Mouse (Mus musculus) midbrain, embryonic 12.5 days (tissue): ENCODE data around the gene Ifrd2. TPM values are rescaled to one million over a fixed set of nuclear protein-coding genes. Genes with fewer than 3 reads are reported as not detected.
A peak's percentile ranks its signal among the peaks of the same experiment; 100 is the strongest.

ENCODE experiments used
- ATAC-seq: fragments of 200-750 bp; cut with Nextera tagmentation; 2 replicates; pipeline ENCODE4 v1.8.0; 2017; ENCODE audit warnings: low read depth, moderate TSS enrichment, moderate library complexity; ENCODE audit not compliant: low FRiP score
- H3K27ac ChIP-seq: fragments of 300-500 bp; sonication (generic); replicated peaks from 2 replicates; pipeline ENCODE4 v1.5.1; 2016; ENCODE audit warnings: mild to moderate bottlenecking
- H3K27me3 ChIP-seq: fragments of 300-500 bp; sonication (generic); 2 replicates; pipeline ENCODE4 v1.6.1; 2016; ENCODE audit warnings: mild to moderate bottlenecking
- H3K36me3 ChIP-seq: fragments of 300-500 bp; sonication (generic); 2 replicates; pipeline ENCODE4 v1.6.1; 2016
- H3K4me1 ChIP-seq: fragments of 300-500 bp; sonication (generic); 2 replicates; pipeline ENCODE4 v1.6.1; 2016
- H3K4me2 ChIP-seq: fragments of 300-500 bp; sonication (generic); replicated peaks from 2 replicates; pipeline ENCODE4 v1.6.1; 2016; ENCODE audit warnings: mild to moderate bottlenecking, moderate library complexity
- H3K4me3 ChIP-seq: fragments of 300-500 bp; sonication (generic); 2 replicates; pipeline ENCODE4 v1.5.1; 2016; ENCODE audit warnings: mild to moderate bottlenecking
- H3K9ac ChIP-seq: fragments of 300-500 bp; sonication (generic); replicated peaks from 2 replicates; pipeline ENCODE4 v1.6.1; 2016; ENCODE audit warnings: mild to moderate bottlenecking, moderate library complexity
- H3K9me3 ChIP-seq: fragments of 300-500 bp; sonication (generic); 2 replicates; pipeline ENCODE4 v1.6.1; 2016; ENCODE audit warnings: mild to moderate bottlenecking
- WGBS: fragments of 180-500 bp; shearing (Covaris S2); methylation state at CpG from one replicate; pipeline ENCODE4 v1.1.7; 2016; 5-methylcytosine and 5-hydroxymethylcytosine counted together
- polyA plus RNA-seq: library from polyadenylated mRNA; unstranded; fragments of >200 nt; fragmentation: Nextera tagmentation; extraction: Ambion mirVana; gene quantifications from 2 replicates; pipeline ENCODE4 v1.2.1, GENCODE M21; 2016

Gene Ifrd2
- polyA plus RNA-seq, 1 experiment from 2014 or later = 20.1 TPM

GRCm38 (mm10) chr9:107580501-107581317 lies 6.7 kb upstream of the Ifrd2 start, which contains the start of gene Hyal3:
Gene Hyal3 (plus strand): TSS chr9:107580818.
- Histone ChIP-seq H3K4me1 (peaks cover 38% of the 10 kb centered on the region), H3K9me3 (no peaks in the 10 kb centered on the region), H3K36me3 (peaks cover 16% of the 10 kb centered on the region; the same call in 1 of the 2 replicates), H3K27ac (peak within 1 kb of the TSS; percentile 72), H3K4me3 (peak within 1 kb of the TSS; percentile 64), H3K4me2 (peak within 1 kb of the TSS; percentile 97), H3K9ac (peak within 1 kb of the TSS; percentile 78), H3K27me3 (no peaks in the 10 kb centered on the region)
- 1% methylated on average over 32 of the region's 32 CpGs for WGBS
- peak; percentile 53 for ATAC-seq

- H3K4me2 ChIP-seq = peak overlapping the region; percentile 97
- H3K27me3 ChIP-seq = no peaks in the 10 kb centered on the region
Measured at GRCm38 (mm10) chr9:107581584-107581983, 5.9 kb upstream of the Ifrd2 start.

GRCm38 (mm10) chr9:107582509-107583062 lies 4.9 kb upstream of the Ifrd2 start:
- Histone ChIP-seq H3K4me1 (peaks cover 32% of the 10 kb centered on the region), H3K9me3 (no peaks in the 10 kb centered on the region), H3K4me3 (no peak overlapping the region), H3K27ac (no peak overlapping the region), H3K9ac (no peak overlapping the region), H3K36me3 (peaks cover 16% of the 10 kb centered on the region; the same call in 1 of the 2 replicates), H3K4me2 (no peak overlapping the region), H3K27me3 (no peaks in the 10 kb centered on the region)
- ATAC-seq = no peak
- WGBS = 90% methylated on average over 7 of the region's 7 CpGs

More at GRCm38 (mm10) chr9:107581584-107581983, 5.9 kb upstream of the Ifrd2 start:
- 78% methylated on average over 4 of the region's 4 CpGs for WGBS
- Histone ChIP-seq H3K4me3 (peak overlapping the region; percentile 64; the same call in 1 of the 2 replicates), H3K4me1 (peaks cover 38% of the 10 kb centered on the region), H3K27ac (no peak overlapping the region), H3K9me3 (no peaks in the 10 kb centered on the region), H3K36me3 (peaks cover 16% of the 10 kb centered on the region; the same call in 1 of the 2 replicates), H3K9ac (no peak overlapping the region; the same call in none of the 2 replicates)
- ATAC-seq = no peak

GRCm38 (mm10) chr9:107583174-107583573 lies 4.3 kb upstream of the Ifrd2 start:
- H3K4me3 ChIP-seq = no peak overlapping the region
- H3K9me3 ChIP-seq = no peaks in the 10 kb centered on the region
- no peak overlapping the region for H3K4me2 ChIP-seq
- H3K36me3 ChIP-seq = peaks cover 16% of the 10 kb centered on the region; the same call in 1 of the 2 replicates
- no peak overlapping the region; the same call in 1 of the 2 replicates for H3K9ac ChIP-seq
- H3K27me3 ChIP-seq = no peaks in the 10 kb centered on the region
- no peak for ATAC-seq
- peaks cover 35% of the 10 kb centered on the region for H3K4me1 ChIP-seq
- WGBS = 92% methylated on average over 14 of the region's 14 CpGs
- H3K27ac ChIP-seq = no peak overlapping the region

GRCm38 (mm10) chr9:107586504-107586903 lies 938 bp upstream of the Ifrd2 start:
- Histone ChIP-seq H3K4me1 (peaks cover 24% of the 10 kb centered on the region), H3K9me3 (no peaks in the 10 kb centered on the region), H3K9ac (no peak overlapping the region), H3K4me3 (no peak overlapping the region), H3K27ac (no peak overlapping the region), H3K4me2 (no peak overlapping the region), H3K27me3 (no peaks in the 10 kb centered on the region), H3K36me3 (peaks cover 32% of the 10 kb centered on the region)
- ATAC-seq = no peak
- WGBS = 91% methylated on average over 5 of the region's 5 CpGs

GRCm38 (mm10) chr9:107587833-107588639 lies 594 bp downstream of the Ifrd2 start:
- Histone ChIP-seq H3K4me2 (peak overlapping the region; percentile 82), H3K9me3 (no peaks in the 10 kb centered on the region), H3K36me3 (peaks cover 38% of the 10 kb centered on the region), H3K27me3 (no peaks in the 10 kb centered on the region), H3K9ac (peak overlapping the region; percentile 69), H3K4me3 (peak overlapping the region; percentile 79), H3K27ac (no peak overlapping the region), H3K4me1 (peaks cover 18% of the 10 kb centered on the region)
- WGBS = 7% methylated on average over 33 of the region's 33 CpGs
- no peak for ATAC-seq

GRCm38 (mm10) chr9:107590058-107590772 lies 2.8 kb downstream of the Ifrd2 start:
- no peak for ATAC-seq

GRCm38 (mm10) chr9:107590773-107591060 lies 3.3 kb downstream of the Ifrd2 start:
- Histone ChIP-seq H3K4me1 (peaks cover 18% of the 10 kb centered on the region), H3K9me3 (no peaks in the 10 kb centered on the region), H3K27ac (no peak overlapping the region), H3K4me3 (0 out of 2 replicates have a peak overlapping the region, but pooled peaks have one; percentile 1), H3K36me3 (peaks cover 45% of the 10 kb centered on the region), H3K4me2 (no peak overlapping the region), H3K9ac (no peak overlapping the region), H3K27me3 (no peaks in the 10 kb centered on the region)
- no peak for ATAC-seq
- 94% methylated on average over 6 of the region's 6 CpGs for WGBS

More at GRCm38 (mm10) chr9:107590058-107590772, 2.8 kb downstream of the Ifrd2 start:
- 93% methylated on average over 25 of the region's 25 CpGs for WGBS
- Histone ChIP-seq H3K36me3 (peaks cover 45% of the 10 kb centered on the region), H3K9me3 (no peaks in the 10 kb centered on the region), H3K27me3 (no peaks in the 10 kb centered on the region), H3K4me3 (no peak overlapping the region), H3K9ac (no peak overlapping the region), H3K27ac (no peak overlapping the region), H3K4me2 (no peak overlapping the region), H3K4me1 (peaks cover 18% of the 10 kb centered on the region)

- 84% methylated on average over 11 of the region's 11 CpGs for WGBS
- Histone ChIP-seq H3K9me3 (no peaks in the 10 kb centered on the region), H3K4me3 (no peak overlapping the region), H3K4me1 (peaks cover 8% of the 10 kb centered on the region), H3K9ac (no peak overlapping the region), H3K36me3 (peaks cover 45% of the 10 kb centered on the region), H3K27ac (no peak overlapping the region), H3K27me3 (no peaks in the 10 kb centered on the region), H3K4me2 (no peak overlapping the region)
- no peak for ATAC-seq
Measured at GRCm38 (mm10) chr9:107593101-107593976, 5.9 kb downstream of the Ifrd2 start.

- ATAC-seq = no peak
- H3K36me3 ChIP-seq = peaks cover 45% of the 10 kb centered on the region
- H3K27me3 ChIP-seq = no peaks in the 10 kb centered on the region
- no peak overlapping the region for H3K4me3 ChIP-seq
- no peaks in the 10 kb centered on the region for H3K4me1 ChIP-seq
- no peak overlapping the region for H3K9ac ChIP-seq
- WGBS = 76% methylated on average over 8 of the region's 8 CpGs
- no peak overlapping the region for H3K4me2 ChIP-seq
- no peaks in the 10 kb centered on the region for H3K9me3 ChIP-seq
- no peak overlapping the region for H3K27ac ChIP-seq
Measured at GRCm38 (mm10) chr9:107594281-107595062, 7.0 kb downstream of the Ifrd2 start.
